Mouse (Mus musculus) heart, embryonic 13.5 days (tissue): Measurements from ENCODE around the gene Ephb2. TPM values are rescaled to one million over a fixed set of nuclear protein-coding genes. Genes with fewer than 3 reads are reported as not detected.

Experiments
- ATAC-seq: fragments of 200-750 bp; cut with Nextera tagmentation; 2 replicates; pipeline ENCODE4 v1.8.0; 2017; ENCODE audit warnings: moderate TSS enrichment; ENCODE audit not compliant: insufficient number of reproducible peaks, low FRiP score, low TSS enrichment; ENCODE audit errors: extremely low read depth
- H3K27ac ChIP-seq: fragments of 300-500 bp; sonication (generic); replicated peaks from 2 replicates; pipeline ENCODE4 v1.5.1; 2015; ENCODE audit warnings: moderate library complexity, mild to moderate bottlenecking, inconsistent platforms
- H3K27me3 ChIP-seq: fragments of 300-500 bp; sonication (generic); replicated peaks from 2 replicates; pipeline ENCODE4 v1.6.1; 2015; ENCODE audit warnings: mild to moderate bottlenecking, inconsistent platforms
- H3K36me3 ChIP-seq: fragments of 300-500 bp; sonication (generic); 2 replicates; pipeline ENCODE4 v1.6.1; 2015; ENCODE audit warnings: mild to moderate bottlenecking, inconsistent platforms
- H3K4me1 ChIP-seq: fragments of 300-500 bp; sonication (generic); 2 replicates; pipeline ENCODE4 v1.6.1; 2015; ENCODE audit warnings: inconsistent platforms
- H3K4me2 ChIP-seq: fragments of 300-500 bp; sonication (generic); 2 replicates; pipeline ENCODE4 v1.6.1; 2015; ENCODE audit warnings: inconsistent platforms, mild to moderate bottlenecking, moderate library complexity
- H3K4me3 ChIP-seq: fragments of 300-500 bp; sonication (generic); 2 replicates; pipeline ENCODE4 v1.5.1; 2015; ENCODE audit warnings: moderate library complexity, mild to moderate bottlenecking, inconsistent platforms
- H3K9ac ChIP-seq: fragments of 300-500 bp; sonication (generic); 2 replicates; pipeline ENCODE4 v1.6.1; 2015; ENCODE audit warnings: inconsistent platforms, mild to moderate bottlenecking, moderate library complexity
- H3K9me3 ChIP-seq: fragments of 300-500 bp; sonication (generic); 2 replicates; pipeline ENCODE4 v1.6.1; 2016; ENCODE audit warnings: inconsistent platforms
- WGBS: fragments of 180-500 bp; shearing (Covaris S2); methylation state at CpG from one replicate; pipeline ENCODE4 v1.1.7; 2015; ENCODE audit warnings: mixed read lengths; 5-methylcytosine and 5-hydroxymethylcytosine counted together
- polyA plus RNA-seq: library from polyadenylated mRNA; unstranded; fragments of >200 nt; fragmentation: Nextera tagmentation; extraction: Ambion mirVana; gene quantifications from 2 replicates; pipeline ENCODE4 v1.2.1, GENCODE M21; 2015

Ephb2 gene
- polyA plus RNA-seq, 1 experiment from 2014 or later: 1.2 TPM

- peaks cover 44% of the 10 kb centered on the region for H3K4me1 ChIP-seq
- H3K9ac ChIP-seq: peak overlapping the region; percentile 33; the same call in 1 of the 2 replicates
- ATAC-seq: no peak
- no peak overlapping the region for H3K4me3 ChIP-seq
- H3K36me3 ChIP-seq: no peaks in the 10 kb centered on the region
- 73% methylated on average over 14 of the region's 14 CpGs for WGBS
- H3K27me3 ChIP-seq: peaks cover 39% of the 10 kb centered on the region
- H3K27ac ChIP-seq: no peak overlapping the region
- H3K9me3 ChIP-seq: no peaks in the 10 kb centered on the region
- no peak overlapping the region for H3K4me2 ChIP-seq
Observed at GRCm38 (mm10) chr4:136741840-136742239, 93.9 kb downstream of the Ephb2 start.

- Histone ChIP-seq H3K36me3 (no peaks in the 10 kb centered on the region), H3K27ac (no peak overlapping the region), H3K27me3 (peaks cover 33% of the 10 kb centered on the region), H3K9ac (no peak overlapping the region), H3K9me3 (no peaks in the 10 kb centered on the region), H3K4me2 (no peak overlapping the region), H3K4me1 (peaks cover 49% of the 10 kb centered on the region), H3K4me3 (no peak overlapping the region)
- no peak for ATAC-seq
- WGBS: 54% methylated on average over 5 of the region's 5 CpGs
Observed at GRCm38 (mm10) chr4:136740963-136741362, 94.8 kb downstream of the Ephb2 start.

- H3K27me3 ChIP-seq: peaks cover 32% of the 10 kb centered on the region
- H3K9me3 ChIP-seq: no peaks in the 10 kb centered on the region
- WGBS: 22% methylated on average over 11 of the region's 11 CpGs
- no peak for ATAC-seq
- no peak overlapping the region for H3K9ac ChIP-seq
- no peaks in the 10 kb centered on the region for H3K36me3 ChIP-seq
- H3K4me2 ChIP-seq: no peak overlapping the region
- peaks cover 60% of the 10 kb centered on the region for H3K4me1 ChIP-seq
- no peak overlapping the region for H3K4me3 ChIP-seq
- H3K27ac ChIP-seq: no peak overlapping the region
Observed at GRCm38 (mm10) chr4:136739189-136739588, 96.6 kb downstream of the Ephb2 start.

GRCm38 (mm10) chr4:136738291-136738690 lies 97.5 kb downstream of the Ephb2 start:
- peaks cover 24% of the 10 kb centered on the region for H3K27me3 ChIP-seq
- no peak overlapping the region for H3K4me2 ChIP-seq
- ATAC-seq: no peak
- peaks cover 66% of the 10 kb centered on the region for H3K4me1 ChIP-seq
- no peak overlapping the region for H3K9ac ChIP-seq
- 63% methylated on average over 3 of the region's 3 CpGs for WGBS
- H3K9me3 ChIP-seq: no peaks in the 10 kb centered on the region
- no peak overlapping the region for H3K27ac ChIP-seq
- no peaks in the 10 kb centered on the region for H3K36me3 ChIP-seq
- H3K4me3 ChIP-seq: no peak overlapping the region

GRCm38 (mm10) chr4:136735856-136736255 lies 99.9 kb downstream of the Ephb2 start:
- no peaks in the 10 kb centered on the region for H3K36me3 ChIP-seq
- H3K9me3 ChIP-seq: no peaks in the 10 kb centered on the region
- H3K27me3 ChIP-seq: peaks cover 23% of the 10 kb centered on the region
- H3K4me1 ChIP-seq: peaks cover 64% of the 10 kb centered on the region
- no peak overlapping the region for H3K4me2 ChIP-seq
- no peak overlapping the region for H3K4me3 ChIP-seq
- no peak overlapping the region for H3K27ac ChIP-seq
- 38% methylated on average over 4 of the region's 4 CpGs for WGBS
- H3K9ac ChIP-seq: no peak overlapping the region
- ATAC-seq: no peak

- no peak for ATAC-seq
- peaks cover 12% of the 10 kb centered on the region for H3K27me3 ChIP-seq
- H3K36me3 ChIP-seq: no peaks in the 10 kb centered on the region
- H3K4me1 ChIP-seq: peaks cover 59% of the 10 kb centered on the region
- 74% methylated on average over 15 of the region's 15 CpGs for WGBS
- H3K9ac ChIP-seq: no peak overlapping the region
- H3K4me2 ChIP-seq: no peak overlapping the region
- no peak overlapping the region for H3K4me3 ChIP-seq
- H3K27ac ChIP-seq: no peak overlapping the region
- no peaks in the 10 kb centered on the region for H3K9me3 ChIP-seq
Observed at GRCm38 (mm10) chr4:136734210-136734803, 101.5 kb downstream of the Ephb2 start.

- Histone ChIP-seq H3K9me3 (no peaks in the 10 kb centered on the region), H3K4me1 (peaks cover 56% of the 10 kb centered on the region), H3K27ac (0 out of 2 replicates have a peak overlapping the region, but pooled peaks have one; percentile 36), H3K36me3 (no peaks in the 10 kb centered on the region), H3K9ac (no peak overlapping the region; the same call in 1 of the 2 replicates), H3K4me2 (no peak overlapping the region), H3K27me3 (peaks cover 5% of the 10 kb centered on the region; the same call in 1 of the 2 replicates), H3K4me3 (no peak overlapping the region)
- ATAC-seq: no peak
- 33% methylated on average over 11 of the region's 11 CpGs for WGBS
Observed at GRCm38 (mm10) chr4:136733217-136733865, 102.4 kb downstream of the Ephb2 start.

- peaks cover 56% of the 10 kb centered on the region for H3K4me1 ChIP-seq
- ATAC-seq: no peak
- H3K27ac ChIP-seq: peak overlapping the region; percentile 56
- 43% methylated on average over 7 of the region's 7 CpGs for WGBS
- no peak overlapping the region for H3K9ac ChIP-seq
- no peak overlapping the region for H3K4me3 ChIP-seq
- H3K4me2 ChIP-seq: no peak overlapping the region
- H3K36me3 ChIP-seq: no peaks in the 10 kb centered on the region
- H3K9me3 ChIP-seq: no peaks in the 10 kb centered on the region
- H3K27me3 ChIP-seq: peaks cover 4% of the 10 kb centered on the region; the same call in 1 of the 2 replicates
Observed at GRCm38 (mm10) chr4:136732536-136733121, 103.2 kb downstream of the Ephb2 start.

GRCm38 (mm10) chr4:136731761-136732160 lies 104.0 kb downstream of the Ephb2 start:
- Histone ChIP-seq H3K9me3 (no peaks in the 10 kb centered on the region), H3K36me3 (no peaks in the 10 kb centered on the region), H3K4me2 (no peak overlapping the region), H3K4me3 (no peak overlapping the region), H3K27ac (peak overlapping the region; percentile 51; the same call in 1 of the 2 replicates), H3K4me1 (peaks cover 56% of the 10 kb centered on the region), H3K9ac (no peak overlapping the region), H3K27me3 (peaks cover 4% of the 10 kb centered on the region; the same call in 1 of the 2 replicates)
- ATAC-seq: no peak
- 49% methylated on average over 5 of the region's 5 CpGs for WGBS

GRCm38 (mm10) chr4:136731008-136731609 lies 104.7 kb downstream of the Ephb2 start:
- Histone ChIP-seq H3K4me1 (peaks cover 52% of the 10 kb centered on the region), H3K9me3 (no peaks in the 10 kb centered on the region), H3K4me3 (no peak overlapping the region), H3K27me3 (peaks cover 4% of the 10 kb centered on the region; the same call in 1 of the 2 replicates), H3K9ac (no peak overlapping the region), H3K36me3 (no peaks in the 10 kb centered on the region), H3K4me2 (no peak overlapping the region), H3K27ac (peak overlapping the region; percentile 51; the same call in 1 of the 2 replicates)
- 58% methylated on average over 13 of the region's 13 CpGs for WGBS
- ATAC-seq: no peak

- peaks cover 4% of the 10 kb centered on the region; the same call in 1 of the 2 replicates for H3K27me3 ChIP-seq
- no peaks in the 10 kb centered on the region for H3K9me3 ChIP-seq
- no peak overlapping the region for H3K4me2 ChIP-seq
- no peaks in the 10 kb centered on the region for H3K36me3 ChIP-seq
- 57% methylated on average over 9 of the region's 9 CpGs for WGBS
- no peak overlapping the region; the same call in 1 of the 2 replicates for H3K27ac ChIP-seq
- H3K9ac ChIP-seq: no peak overlapping the region
- no peak for ATAC-seq
- peaks cover 46% of the 10 kb centered on the region for H3K4me1 ChIP-seq
- no peak overlapping the region for H3K4me3 ChIP-seq
Observed at GRCm38 (mm10) chr4:136730501-136730900, 105.3 kb downstream of the Ephb2 start.
